Mouse (Mus musculus): ENCODE measurements around the gene Kcne1l.

DNA sequence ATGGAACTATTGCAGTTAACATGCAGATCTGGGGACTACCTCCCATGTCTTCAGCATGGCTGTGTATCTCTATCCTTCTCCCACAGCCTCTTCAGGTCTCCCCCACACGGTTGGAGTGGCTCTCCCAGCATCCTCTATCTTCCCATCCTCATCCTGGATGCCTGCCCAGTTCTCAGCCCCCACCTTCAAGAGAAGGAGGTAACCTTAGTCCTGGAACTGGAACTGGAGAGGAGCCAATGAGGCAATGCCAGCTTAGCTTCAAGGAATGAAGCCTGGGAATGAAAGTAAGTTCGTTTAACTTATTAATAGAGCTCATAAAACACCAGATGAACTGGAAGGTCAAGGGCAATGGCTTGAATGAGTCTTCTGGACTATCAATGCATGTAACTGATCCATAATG lies 2.6 kb downstream of the Kcne1l start:
- TF ChIP-seq EP300 (IDR thresholded peaks at IDR 0.05; ENCODE audit: low read depth): no peak
- TF ChIP-seq CTCF (IDR thresholded peaks at IDR 0.05; ENCODE audit: low read depth): no peak
